Mouse (Mus musculus) ES-E14 (cell line): ENCODE measurements around the gene Gpx5.

ENCODE experiments used
- ZC3H11A ChIP-seq: IDR thresholded peaks from 2 replicates; pipeline ENCODE4 v1.6.1; 2012; ENCODE audit warnings: low read depth, mild to moderate bottlenecking, inconsistent platforms, low read length, borderline replicate concordance
- ZNF384 ChIP-seq: IDR thresholded peaks from 2 replicates; pipeline ENCODE4 v1.6.1; 2012; ENCODE audit warnings: low read depth, low read length, inconsistent platforms

DNA sequence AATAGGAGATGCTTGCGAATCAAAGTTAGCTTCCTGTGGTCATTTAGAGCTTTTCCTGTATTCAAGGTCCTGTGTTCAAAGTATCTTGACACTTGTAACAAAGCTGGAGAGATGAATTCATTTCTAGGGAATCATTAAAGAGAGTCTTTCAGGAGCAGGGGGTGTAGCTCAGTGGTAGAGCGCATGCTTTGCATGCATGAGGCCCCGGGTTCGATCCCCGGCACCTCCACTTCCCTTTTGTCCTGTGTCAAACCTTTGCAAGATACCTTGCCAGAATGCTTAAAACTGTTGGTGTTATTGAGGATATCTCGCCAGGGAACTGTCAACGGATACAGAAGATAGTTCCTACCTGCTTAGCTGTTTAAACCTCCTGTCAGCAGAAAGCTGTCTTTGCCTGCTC lies 51.7 kb downstream of the Gpx5 start:
- TF ChIP-seq ZC3H11A (no peak), ZNF384 (no peak)
